Mouse (Mus musculus): ENCODE measurements around the gene Smap2.

GRCm38 (mm10) chr4:121014594-121015267 is 2.3 kb downstream of the Smap2 start:
- TF ChIP-seq CTCF (conservative IDR thresholded peaks at IDR 0.05; ENCODE audit: insufficient read depth, insufficient read length, low read depth, low read length) (no peak), POLR2A (IDR thresholded peaks at IDR 0.05; ENCODE audit: low read depth, low read length) (no peak)
